Mouse (Mus musculus) hematopoietic multipotent progenitor cell, adult 10-12 weeks (in vitro differentiated cells): ENCODE measurements around the gene Gm28102. TPM values are rescaled to one million over a fixed set of nuclear protein-coding genes. Genes with fewer than 3 reads are reported as not detected.

ENCODE experiments used
- polyA plus RNA-seq: library from polyadenylated mRNA; stranded (reverse); fragments of >175 nt; gene quantifications from 2 replicates; pipeline ENCODE4 v1.2.3, GENCODE M21; 2012; ENCODE audit warnings: low replicate concordance

The Gm28102 gene
- polyA plus RNA-seq, result not detected in 2 replicates

DNA sequence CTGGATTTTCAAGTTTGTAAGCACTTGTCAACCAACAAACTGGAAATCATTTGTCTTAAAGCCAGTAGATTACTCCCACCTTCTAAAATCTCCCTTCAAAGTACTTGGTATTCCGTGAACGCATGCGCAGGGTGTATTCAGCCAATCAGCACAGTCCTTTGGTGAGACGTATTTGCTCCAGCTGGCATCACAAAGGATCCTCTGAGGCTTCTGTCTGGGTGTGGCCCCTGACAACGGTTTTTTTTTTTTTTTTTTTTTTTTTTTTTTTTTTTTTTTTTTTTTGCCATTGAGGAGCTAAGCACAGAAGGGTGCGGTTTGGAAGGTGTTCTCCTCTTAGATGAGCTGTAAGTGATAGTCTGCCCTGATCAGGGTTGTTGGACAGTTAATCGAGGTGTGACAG lies at the start of gene Gm28102:
Gene Gm28102, plus strand, starts transcription at position 301 of the 400 bp plus-strand sequence.

